Mouse (Mus musculus) limb, embryonic 14.5 days (tissue): Measurements from ENCODE around the gene Tshz2. TPM values are rescaled to one million over a fixed set of nuclear protein-coding genes. Genes with fewer than 3 reads are reported as not detected.

ENCODE experiments used
- ATAC-seq: fragments of 200-750 bp; cut with Nextera tagmentation; 2 replicates; pipeline ENCODE4 v1.8.0; 2017; ENCODE audit warnings: low read depth, moderate number of reproducible peaks, moderate TSS enrichment; ENCODE audit not compliant: low FRiP score
- DNase-seq: peaks from one replicate; pipeline ENCODE4 v3.0.0-alpha.2; 2015; ENCODE audit warnings: low spot score
- H3K27ac ChIP-seq: fragments of 300-500 bp; sonication (generic); replicated peaks from 2 replicates; pipeline ENCODE4 v1.5.1; 2014; ENCODE audit warnings: low read depth, mild to moderate bottlenecking, low read length, moderate library complexity, mixed read lengths
- H3K27me3 ChIP-seq: fragments of 300-500 bp; sonication (generic); 2 replicates; pipeline ENCODE4 v1.6.1; 2014; ENCODE audit warnings: low read length, mixed read lengths; ENCODE audit not compliant: control insufficient read depth, insufficient read depth
- H3K36me3 ChIP-seq: fragments of 300-500 bp; sonication (generic); 2 replicates; pipeline ENCODE4 v1.6.1; 2014; ENCODE audit warnings: mild to moderate bottlenecking, low read length, moderate library complexity, mixed read lengths; ENCODE audit not compliant: control insufficient read depth, insufficient read depth
- H3K4me1 ChIP-seq: fragments of 300-500 bp; sonication (generic); 2 replicates; pipeline ENCODE4 v1.6.1; 2014; ENCODE audit warnings: antibody characterized with exemption, low read length, mixed read lengths; ENCODE audit not compliant: control insufficient read depth, insufficient read depth
- H3K4me2 ChIP-seq: fragments of 300-500 bp; sonication (generic); replicated peaks from 2 replicates; pipeline ENCODE4 v1.6.1; 2014; ENCODE audit warnings: low read depth, mild to moderate bottlenecking, low read length, moderate library complexity; ENCODE audit not compliant: severe bottlenecking
- H3K4me3 ChIP-seq: fragments of 300-500 bp; sonication (generic); replicated peaks from 2 replicates; pipeline ENCODE4 v1.5.1; 2014; ENCODE audit warnings: low read length
- H3K9ac ChIP-seq: fragments of 300-500 bp; sonication (generic); 2 replicates; pipeline ENCODE4 v1.6.1; 2014; ENCODE audit warnings: mild to moderate bottlenecking, low read depth, low read length, moderate library complexity; ENCODE audit not compliant: severe bottlenecking
- H3K9me3 ChIP-seq: fragments of 300-500 bp; sonication (generic); 2 replicates; pipeline ENCODE4 v1.6.1; 2016; ENCODE audit warnings: low read length; ENCODE audit not compliant: control insufficient read depth
- POLR2A ChIP-seq: fragments of 200-500 bp; IDR thresholded peaks from 2 replicates; pipeline ENCODE4 v1.8.0; 2012; ENCODE audit warnings: inconsistent platforms, mild to moderate bottlenecking, moderate library complexity, borderline replicate concordance; ENCODE audit not compliant: insufficient read depth, insufficient read length; ENCODE audit errors: extremely low read depth
- WGBS: fragments of 180-500 bp; shearing (Covaris S2); extraction: QIAGEN DNeasy Blood & Tissue Kit; methylation state at CpG from one replicate; pipeline ENCODE4 v1.1.7; 2014; 5-methylcytosine and 5-hydroxymethylcytosine counted together
- polyA plus RNA-seq, 2 experiments: library from polyadenylated mRNA; depleted of rRNA in 1 of 2; stranded (reverse) in 1 of 2; unstranded in 1 of 2; fragments of >200 nt; fragmentation: Nextera tagmentation in 1 of 2; extraction: Ambion mirVana in 1 of 2; gene quantifications; 2 replicates each; pipeline versions ENCODE4 v1.2.1 to v1.2.3; 2012 to 2014

Gene Tshz2
- polyA plus RNA-seq, 2 experiments = 7.3 to 29.2 TPM

DNA sequence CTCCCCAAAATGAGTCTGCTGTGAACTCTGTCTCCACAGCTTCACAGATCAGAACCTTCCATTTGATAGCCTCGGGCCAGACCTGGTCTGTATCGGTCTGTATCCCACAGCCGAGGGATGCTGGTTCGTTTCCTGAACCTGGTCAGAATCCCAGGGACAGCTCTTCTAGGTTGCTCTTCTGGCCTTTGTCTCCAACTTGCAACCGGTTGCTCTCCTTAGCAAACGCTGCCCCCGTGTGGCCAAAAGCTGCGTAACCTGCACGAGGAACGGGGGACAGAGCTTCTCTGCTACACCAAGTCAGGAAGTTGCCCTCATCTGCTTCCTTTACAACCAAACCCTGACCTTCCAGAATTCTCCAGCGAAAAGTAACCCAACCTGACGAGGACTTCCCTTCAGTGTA lies 468.3 kb downstream of the Tshz2 start:
- DNase-seq (peak; percentile 78), ATAC-seq (peak; percentile 66)
- no peak overlapping the region for H3K27ac ChIP-seq
- no peaks in the 10 kb centered on the region for H3K9me3 ChIP-seq
- WGBS = 3% methylated on average over 12 of the region's 12 CpGs
- no peak overlapping the region for H3K4me3 ChIP-seq
- no peaks in the 10 kb centered on the region for H3K27me3 ChIP-seq
- no peak for TF ChIP-seq POLR2A
- no peaks in the 10 kb centered on the region; the same call in 1 of the 2 replicates for H3K4me1 ChIP-seq
- no peaks in the 10 kb centered on the region for H3K36me3 ChIP-seq
- no peak overlapping the region for H3K9ac ChIP-seq
- H3K4me2 ChIP-seq = no peak overlapping the region

DNA sequence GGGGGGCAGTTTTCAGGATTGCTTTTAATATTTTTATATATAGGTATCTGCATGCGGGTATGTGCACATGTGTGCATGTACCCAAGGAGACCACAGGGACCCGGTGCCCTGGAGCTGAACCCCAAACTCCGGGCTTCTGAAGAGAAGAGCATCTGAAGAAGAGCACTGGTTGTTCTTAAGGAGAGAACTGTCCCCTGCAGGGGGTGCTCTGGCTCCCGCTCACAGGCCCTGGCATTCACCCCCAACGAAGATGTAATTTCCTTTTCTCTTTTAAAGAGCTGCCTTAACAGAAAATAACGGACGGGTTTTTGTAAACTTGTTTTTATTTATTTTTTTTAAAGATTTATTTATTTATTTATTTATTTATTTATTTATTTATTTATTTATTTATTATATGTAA lies 469.1 kb downstream of the Tshz2 start:
- Histone ChIP-seq H3K36me3 (peaks cover 2% of the 10 kb centered on the region; the same call in 1 of the 2 replicates), H3K4me2 (no peak overlapping the region), H3K4me3 (no peak overlapping the region), H3K9me3 (no peaks in the 10 kb centered on the region), H3K27me3 (no peaks in the 10 kb centered on the region), H3K9ac (no peak overlapping the region), H3K4me1 (no peaks in the 10 kb centered on the region; the same call in 1 of the 2 replicates), H3K27ac (no peak overlapping the region)
- WGBS = 71% methylated on average over 7 of the region's 7 CpGs
- no peak for TF ChIP-seq POLR2A
- ATAC-seq = no peak
- DNase-seq = no peak

DNA sequence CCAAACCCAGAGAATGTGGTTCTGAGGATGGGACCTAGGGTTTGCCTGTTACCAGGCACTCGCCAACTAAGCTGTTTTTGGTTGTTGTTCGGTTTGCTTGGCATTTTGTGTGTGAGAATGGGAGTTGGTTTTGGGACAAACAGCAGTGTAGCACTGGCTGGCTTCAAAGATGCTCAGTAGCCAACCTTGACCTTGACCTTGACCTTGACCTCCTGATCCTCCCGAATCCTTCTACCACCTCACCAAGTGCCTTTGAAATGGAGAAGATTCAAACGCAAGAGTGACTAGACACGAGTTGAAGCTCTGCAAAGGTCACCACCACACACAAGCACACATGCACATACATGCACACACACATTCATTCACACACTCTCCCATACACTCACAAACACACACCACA lies 470.5 kb downstream of the Tshz2 start:
- no peak overlapping the region for H3K9ac ChIP-seq
- H3K4me2 ChIP-seq = no peak overlapping the region
- TF ChIP-seq POLR2A = no peak
- 76% methylated on average over 5 of the region's 5 CpGs for WGBS
- peaks cover 9% of the 10 kb centered on the region for H3K36me3 ChIP-seq
- ATAC-seq (no peak), DNase-seq (no peak)
- H3K4me1 ChIP-seq = no peaks in the 10 kb centered on the region; the same call in 1 of the 2 replicates
- H3K4me3 ChIP-seq = no peak overlapping the region
- H3K27ac ChIP-seq = no peak overlapping the region
- no peaks in the 10 kb centered on the region for H3K27me3 ChIP-seq
- no peaks in the 10 kb centered on the region for H3K9me3 ChIP-seq

DNA sequence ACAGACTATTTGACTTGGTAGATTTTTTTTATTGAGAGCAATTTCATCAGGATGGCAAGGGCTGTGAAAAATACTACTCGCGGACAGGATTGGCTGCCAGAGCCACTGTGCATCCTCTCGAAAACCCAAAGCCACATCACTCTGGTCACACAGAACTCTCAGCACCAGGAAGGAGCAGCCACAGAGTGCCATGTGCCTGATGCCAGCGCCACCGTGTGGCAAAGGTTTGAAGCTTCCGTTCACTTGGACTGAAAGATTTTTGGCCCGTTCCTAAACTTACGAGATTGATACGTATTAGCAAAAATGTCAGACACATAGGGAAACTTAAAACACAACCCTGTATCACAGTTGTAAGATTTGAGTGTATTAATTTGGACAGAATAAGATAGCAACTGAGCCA lies 471.0 kb downstream of the Tshz2 start:
- ATAC-seq (no peak), DNase-seq (peak; percentile 60)
- peaks cover 11% of the 10 kb centered on the region for H3K36me3 ChIP-seq
- no peak overlapping the region for H3K4me3 ChIP-seq
- WGBS = 46% methylated on average over 9 of the region's 9 CpGs
- no peaks in the 10 kb centered on the region for H3K9me3 ChIP-seq
- no peak overlapping the region for H3K4me2 ChIP-seq
- H3K4me1 ChIP-seq = no peaks in the 10 kb centered on the region; the same call in 1 of the 2 replicates
- no peaks in the 10 kb centered on the region for H3K27me3 ChIP-seq
- H3K9ac ChIP-seq = no peak overlapping the region
- H3K27ac ChIP-seq = no peak overlapping the region
- no peak for TF ChIP-seq POLR2A

DNA sequence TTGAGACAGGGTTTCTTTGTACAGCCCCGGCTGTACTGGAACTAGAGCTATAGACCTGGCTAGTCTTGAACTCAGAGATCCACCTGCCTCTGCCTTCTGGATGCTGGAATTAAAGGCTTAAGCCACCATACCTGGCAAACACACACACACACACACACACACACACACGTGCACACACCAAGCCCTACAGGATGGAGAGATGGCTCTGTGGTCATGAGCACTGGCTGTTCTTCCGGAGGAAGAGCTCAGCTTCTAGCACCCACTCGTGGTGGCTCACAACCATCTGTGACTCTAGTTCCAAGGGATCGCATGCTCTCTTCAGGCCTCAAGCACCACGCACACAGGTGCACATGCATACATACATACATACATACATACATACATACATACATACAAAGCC lies 471.6 kb downstream of the Tshz2 start:
- TF ChIP-seq POLR2A = no peak
- WGBS = 93% methylated on average over 6 of the region's 6 CpGs
- Histone ChIP-seq H3K36me3 (peaks cover 17% of the 10 kb centered on the region), H3K4me1 (no peaks in the 10 kb centered on the region; the same call in 1 of the 2 replicates), H3K4me2 (no peak overlapping the region), H3K27me3 (no peaks in the 10 kb centered on the region), H3K9ac (no peak overlapping the region), H3K4me3 (no peak overlapping the region), H3K27ac (no peak overlapping the region), H3K9me3 (no peaks in the 10 kb centered on the region)
- no peak for DNase-seq
- no peak for ATAC-seq

DNA sequence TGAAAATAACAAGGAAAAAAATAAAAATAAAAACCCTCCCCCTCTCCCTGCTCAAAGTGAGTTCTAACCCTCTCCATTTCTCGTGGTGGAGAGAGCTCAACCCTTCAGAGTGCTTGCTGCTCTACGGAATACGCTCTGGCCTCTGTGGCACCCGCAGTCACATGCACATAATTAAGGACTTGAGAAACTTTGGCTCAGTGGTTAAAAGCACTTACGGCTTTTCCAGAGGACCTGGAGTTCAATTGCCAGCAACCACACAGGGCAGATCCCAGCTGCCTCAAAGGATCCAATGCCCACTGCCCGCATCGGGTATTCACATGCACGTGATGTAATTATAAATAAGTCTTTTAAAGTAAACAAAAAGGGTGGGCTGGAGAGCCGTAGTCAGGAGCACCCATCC lies 473.2 kb downstream of the Tshz2 start:
- H3K27ac ChIP-seq = no peak overlapping the region
- ATAC-seq = no peak
- H3K9ac ChIP-seq = no peak overlapping the region

More for the DNA sequence above, 473.2 kb downstream of the Tshz2 start:
- H3K4me3 ChIP-seq = no peak overlapping the region
- DNase-seq = no peak
- H3K9me3 ChIP-seq = no peaks in the 10 kb centered on the region
- 52% methylated on average over 9 of the region's 9 CpGs for WGBS
- H3K36me3 ChIP-seq = peaks cover 32% of the 10 kb centered on the region
- no peaks in the 10 kb centered on the region; the same call in 1 of the 2 replicates for H3K4me1 ChIP-seq
- TF ChIP-seq POLR2A = no peak
- no peak overlapping the region for H3K4me2 ChIP-seq
- H3K27me3 ChIP-seq = no peaks in the 10 kb centered on the region
